Mouse (Mus musculus): ENCODE results near the gene Thop1. TPM values are rescaled to one million over a fixed set of nuclear protein-coding genes. Genes with fewer than 3 reads are reported as not detected.
"Not testable (repeated sequence)": the region's sequence is repeated elsewhere in the genome, so short reads cannot be mapped to it uniquely, and the experiment has no call there.

Gene Thop1
- 10 to 100 TPM; 11.5 to 14.9 TPM for total RNA-seq (2021)

DNA sequence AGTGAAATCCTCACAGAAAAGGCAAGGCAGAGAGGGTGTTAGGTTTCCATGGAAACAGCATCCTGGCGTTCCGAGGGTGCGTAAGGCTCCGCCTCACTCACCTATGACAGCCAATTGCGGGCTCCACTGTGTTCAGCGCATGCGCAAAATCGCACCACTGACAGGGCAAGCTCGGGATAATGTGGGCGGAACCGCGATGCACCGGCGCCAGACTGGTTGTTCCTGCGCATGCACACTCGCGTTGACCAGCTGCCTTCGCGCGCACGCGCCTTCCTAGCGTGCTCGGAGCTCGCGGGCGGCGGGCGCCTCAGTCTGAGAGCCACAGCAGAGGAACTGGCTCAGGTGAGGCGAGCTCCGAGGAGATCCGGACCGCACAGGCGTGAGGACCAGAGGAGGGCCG lies at the start of gene Thop1:
Gene Thop1 (plus strand): TSS at position 200 of the 400 bp plus-strand sequence.
- intact Hi-C loops (cut with DNase I): no loop called here
- DNase-seq: peak; percentile 98

DNA sequence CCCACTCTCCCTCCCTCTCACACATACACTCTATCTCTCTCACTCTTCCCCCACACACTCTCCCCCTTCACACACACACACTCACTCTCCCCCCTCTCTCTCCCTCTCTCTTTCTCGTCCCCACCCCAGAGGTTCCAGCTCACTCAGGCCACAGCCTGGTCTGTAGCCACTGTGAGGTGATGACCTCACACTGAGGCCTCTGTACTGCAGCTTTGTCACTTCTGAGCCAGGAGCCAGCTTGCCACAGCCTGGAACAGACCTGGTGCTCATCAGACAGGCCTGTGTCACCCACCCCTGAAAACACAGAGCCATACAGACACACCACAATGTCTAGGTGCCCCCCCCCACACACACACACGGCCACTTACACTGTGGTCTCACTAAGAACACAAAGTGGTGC lies 49.6 kb upstream of the Thop1 start:
- intact Hi-C loops (cut with DNase I): no loop called here
- no peak for DNase-seq

DNA sequence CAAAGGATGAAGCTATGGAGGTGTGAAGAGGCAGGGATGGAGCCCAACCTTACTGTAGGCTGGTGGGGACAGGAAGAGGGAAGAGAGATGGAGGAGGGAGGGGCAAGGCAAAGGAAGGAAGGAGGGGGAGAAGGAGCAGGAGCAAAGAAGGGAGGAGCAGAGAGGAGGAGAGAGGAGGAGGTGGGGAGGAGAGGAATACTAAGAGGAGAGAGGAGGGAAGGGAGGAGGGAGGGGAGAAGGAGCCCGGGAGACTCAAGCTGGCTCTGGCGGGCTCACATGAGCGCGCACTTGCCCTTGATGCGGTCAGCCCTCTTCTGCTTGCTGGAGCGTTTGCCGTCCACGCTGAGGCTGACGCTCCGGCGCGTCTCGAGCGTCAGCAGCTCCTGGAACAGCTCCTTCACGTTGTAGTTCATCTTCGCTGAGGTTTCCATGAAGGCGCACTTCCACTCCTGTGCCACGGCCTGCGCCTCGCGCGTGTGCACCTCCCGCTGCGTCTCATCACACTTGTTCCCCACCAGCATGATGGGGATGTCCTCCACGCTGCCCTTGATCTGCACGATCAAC lies 48.2 kb upstream of the Thop1 start:
- intact Hi-C loops (cut with DNase I): no loop called here
- no peak for DNase-seq

DNA sequence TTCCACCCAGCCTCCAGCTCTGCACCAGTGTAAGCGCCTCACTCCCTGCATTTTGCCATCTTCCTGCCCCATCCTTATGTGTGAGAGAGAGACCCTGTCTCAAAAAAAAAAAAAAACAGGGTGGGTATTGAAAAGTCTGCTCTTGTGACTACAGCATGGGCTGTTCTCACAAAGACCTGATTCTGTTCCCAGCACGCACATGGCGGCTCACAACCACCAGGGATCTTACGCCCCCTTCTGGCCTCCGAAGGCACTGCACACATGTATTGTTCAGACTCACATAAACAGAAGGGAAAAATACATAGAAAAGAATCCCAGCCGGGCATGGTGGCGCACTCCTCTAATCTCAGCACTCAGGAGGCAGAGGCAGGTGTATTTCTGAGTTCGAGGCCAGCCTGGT lies 47.1 kb upstream of the Thop1 start:
- intact Hi-C loops (cut with DNase I): no loop called here
- DNase-seq: no peak

DNA sequence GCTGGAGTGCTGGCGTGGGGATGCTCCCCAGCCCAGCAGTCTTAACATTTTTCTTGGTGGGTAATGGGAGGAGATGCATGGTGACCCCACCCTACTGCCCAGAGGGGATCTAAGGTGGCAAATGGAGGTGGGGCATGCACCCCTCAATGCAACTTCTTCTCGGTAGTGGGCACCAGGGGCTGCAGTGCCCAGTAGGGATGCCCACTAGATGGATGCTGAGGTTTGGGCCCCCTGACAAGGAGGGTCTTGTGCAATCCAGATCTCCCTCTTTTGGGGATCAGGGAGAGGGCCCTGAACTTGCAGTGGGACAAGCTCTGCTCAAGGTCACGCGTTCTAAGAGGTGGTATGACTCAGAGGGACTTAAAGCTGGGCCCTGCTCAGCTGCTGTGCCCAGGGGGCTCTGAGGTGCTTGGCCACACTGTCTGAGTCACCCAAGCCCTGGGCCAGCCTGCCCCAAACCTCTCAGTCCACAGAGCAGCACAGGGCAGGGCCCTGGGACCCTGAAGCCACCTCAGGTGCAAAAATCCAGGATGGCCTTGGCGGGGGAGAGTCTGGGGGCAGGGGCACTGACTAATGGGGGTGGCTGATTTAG lies 45.4 kb upstream of the Thop1 start:
- DNase-seq: no peak
- intact Hi-C loops (cut with DNase I): no loop called here

DNA sequence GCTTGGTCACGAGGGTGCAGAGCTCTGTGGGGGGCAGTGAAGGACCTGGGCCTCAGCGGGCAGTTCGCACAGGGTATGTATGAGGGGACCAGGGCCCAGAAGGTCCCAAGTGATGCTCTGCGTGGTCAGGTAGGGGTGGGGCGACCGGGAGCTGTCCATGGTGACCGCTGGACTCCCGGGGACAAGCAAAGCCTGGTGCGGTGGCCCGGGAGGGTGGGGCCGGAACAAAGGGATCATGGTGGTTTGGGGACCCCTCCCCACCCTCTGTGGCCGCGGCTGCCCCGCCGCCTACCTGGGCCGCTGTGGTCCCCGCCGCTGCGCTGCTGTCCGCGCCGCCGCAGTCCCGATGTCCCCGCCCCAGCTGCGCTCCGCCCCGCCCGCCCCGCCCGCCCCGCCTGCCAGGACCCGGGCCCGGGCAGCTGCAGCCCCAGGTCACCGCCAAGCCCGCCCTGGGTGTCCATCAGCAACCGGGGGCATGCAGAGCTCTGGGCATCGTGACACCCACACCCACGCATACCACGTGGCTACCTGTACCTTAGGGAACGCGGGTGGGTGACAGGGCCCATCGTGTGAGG lies 44.7 kb upstream of the Thop1 start:
- DNase-seq: peak in 1 of 2 experiments; percentile 27
- intact Hi-C loops (cut with DNase I): no loop called here

DNA sequence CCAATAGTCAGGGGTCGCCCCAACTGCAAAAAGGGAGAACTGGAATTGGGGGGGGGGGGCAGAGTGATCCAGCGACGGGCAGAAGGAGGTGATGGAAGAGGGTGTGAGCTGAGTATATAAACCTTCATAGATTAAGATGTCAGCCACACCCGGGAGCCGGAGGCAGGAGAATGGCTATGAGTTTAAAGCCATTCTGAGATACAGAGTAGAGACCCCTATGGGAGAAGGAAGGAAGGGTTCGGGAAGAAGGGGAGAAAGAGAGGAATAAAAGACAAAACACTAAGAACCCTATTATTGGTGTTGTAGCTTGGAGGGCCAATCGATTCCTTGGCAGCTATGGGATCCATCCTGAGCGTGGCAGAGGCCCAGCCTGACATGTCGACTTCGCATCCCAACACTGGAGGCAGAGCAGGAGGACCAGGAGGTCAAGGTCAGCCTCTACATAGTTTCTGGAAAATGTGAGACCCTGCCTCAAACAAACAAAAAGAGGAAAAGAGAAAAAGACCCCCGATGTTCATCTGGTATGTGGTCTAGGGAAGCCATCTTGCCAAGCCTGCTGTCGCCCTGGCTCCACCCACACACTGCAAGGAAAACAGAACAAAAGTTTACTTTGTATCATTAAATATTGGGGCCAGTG lies 44.1 kb upstream of the Thop1 start, which contains the start of gene Diras1:
Gene Diras1 (minus strand): TSS at position 24 of the 637 bp plus-strand sequence.
- DNase-seq: no peak
- intact Hi-C loops (cut with DNase I): no loop called here

DNA sequence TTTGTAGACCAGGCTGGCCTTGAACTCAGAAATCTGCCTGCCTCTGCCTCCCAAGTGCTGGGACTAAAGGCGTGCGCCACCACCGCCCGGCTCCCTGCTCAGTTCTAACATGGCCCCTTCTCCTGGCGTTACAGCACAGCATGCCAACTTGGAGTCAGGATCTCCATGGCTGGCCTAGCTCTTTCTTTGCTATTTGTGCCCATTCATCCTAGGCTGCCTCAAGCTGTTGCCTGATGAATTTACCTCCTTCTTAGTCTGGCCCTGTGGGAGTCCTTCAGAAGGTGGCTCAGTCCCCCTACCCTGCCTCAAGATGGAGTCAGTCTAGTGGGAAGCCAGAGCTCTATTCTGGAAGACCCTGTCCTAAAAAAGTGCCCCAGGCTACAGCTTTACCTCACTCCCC lies 43.0 kb upstream of the Thop1 start:
- intact Hi-C loops (cut with DNase I): no loop called here
- DNase-seq: no peak

DNA sequence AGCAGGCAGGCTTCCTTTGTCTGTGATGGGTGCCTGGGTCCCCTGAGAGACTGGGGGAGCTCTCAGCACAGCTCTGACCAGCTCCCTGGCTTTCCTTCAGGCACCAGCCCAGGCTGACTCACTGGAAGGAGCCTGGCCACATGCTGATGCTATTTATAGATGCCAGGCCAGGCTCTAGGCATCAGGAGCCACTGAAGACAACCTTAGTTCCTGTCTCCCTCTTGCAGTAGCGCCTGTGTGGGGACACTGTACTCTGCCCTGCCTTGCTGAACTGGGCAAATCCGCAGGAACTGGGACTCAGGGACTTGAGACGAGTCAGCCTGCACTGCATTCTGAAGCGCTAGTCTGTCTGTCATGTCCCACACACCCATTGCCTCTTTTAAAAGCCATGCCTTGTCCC lies 42.5 kb upstream of the Thop1 start:
- intact Hi-C loops (cut with DNase I): no loop called here
- DNase-seq: peak; percentile 39 to 59

DNA sequence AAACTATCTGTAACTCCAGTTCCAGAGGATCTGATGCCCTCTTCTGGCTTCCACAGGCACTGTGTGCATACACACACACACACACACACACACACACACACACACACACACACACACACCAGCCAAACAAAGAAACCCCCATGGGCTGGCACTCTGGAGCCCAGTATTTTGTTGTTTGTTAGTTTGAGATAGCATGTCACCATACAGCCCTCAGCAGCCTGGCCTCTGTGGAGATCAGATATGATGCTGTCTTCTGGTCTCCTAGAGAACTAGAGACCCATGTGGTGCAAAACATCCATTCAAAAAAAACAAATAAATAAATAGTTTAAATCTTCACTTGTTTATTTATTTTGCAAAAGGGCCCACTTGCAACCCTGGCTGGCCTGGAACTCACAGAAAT lies 41.6 kb upstream of the Thop1 start:
- intact Hi-C loops (cut with DNase I): no loop called here
- no peak for DNase-seq

DNA sequence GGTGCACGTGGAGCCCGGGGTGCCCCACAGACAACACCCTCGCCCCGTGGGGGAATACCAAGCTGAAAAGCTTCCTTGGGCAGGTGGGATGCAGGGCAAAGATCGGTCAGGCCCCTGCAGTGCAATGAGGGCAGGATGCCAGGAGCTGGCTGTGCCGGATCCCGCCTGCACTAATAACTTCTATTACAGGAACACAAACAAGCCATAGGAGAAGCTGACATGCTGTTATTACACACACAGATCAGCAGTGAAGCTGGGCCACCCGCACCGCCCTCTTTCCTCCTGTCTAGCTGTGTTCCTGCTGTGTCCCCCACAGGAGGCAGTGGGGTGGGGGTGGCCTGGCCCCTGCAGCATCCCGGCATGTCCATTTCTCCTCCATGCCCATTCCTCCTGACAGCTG lies 40.8 kb upstream of the Thop1 start:
- DNase-seq: no peak
- intact Hi-C loops (cut with DNase I): no loop called here

DNA sequence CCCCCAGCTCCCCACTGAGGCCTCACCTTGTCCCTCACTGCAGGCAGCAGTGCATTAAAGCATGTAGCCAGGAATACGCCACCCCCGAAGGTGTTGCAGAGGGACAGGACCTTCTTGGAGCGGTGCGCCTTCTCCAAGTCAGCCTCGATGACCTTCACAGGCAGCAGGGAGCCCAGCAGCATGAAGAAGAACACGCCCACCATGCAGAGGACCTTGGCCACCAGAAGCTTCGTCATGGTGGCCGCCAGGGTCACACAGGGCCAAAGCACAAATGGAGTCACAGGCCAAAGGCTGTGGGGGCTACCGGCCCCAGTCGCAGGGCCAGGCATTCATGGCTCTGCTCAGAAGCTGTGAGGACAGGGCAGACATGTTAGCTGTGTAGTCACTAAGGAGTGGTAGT lies 36.2 kb upstream of the Thop1 start:
- no peak for DNase-seq
- intact Hi-C loops (cut with DNase I): no loop called here

DNA sequence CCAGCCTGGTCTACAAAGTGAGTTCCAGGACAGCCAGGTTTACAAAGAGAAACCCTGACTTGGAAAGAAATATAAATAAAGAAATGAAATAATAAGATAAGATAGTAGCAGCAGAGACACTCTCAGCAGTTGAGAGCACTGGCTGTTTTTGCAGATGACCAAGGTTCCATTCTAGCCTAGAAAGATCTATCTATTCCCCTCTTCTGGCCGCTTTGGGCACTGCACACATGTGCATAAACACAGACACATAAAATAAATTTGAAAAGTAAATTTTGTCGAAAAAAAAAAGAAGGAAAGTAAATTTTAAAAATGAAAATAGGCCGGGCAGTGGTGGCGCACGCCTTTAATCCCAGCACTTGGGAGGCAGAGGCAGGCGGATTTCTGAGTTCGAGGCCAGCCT lies 33.6 kb upstream of the Thop1 start:
- peak in 1 of 2 experiments; percentile 30 for DNase-seq
- intact Hi-C loops (cut with DNase I): no loop called here

DNA sequence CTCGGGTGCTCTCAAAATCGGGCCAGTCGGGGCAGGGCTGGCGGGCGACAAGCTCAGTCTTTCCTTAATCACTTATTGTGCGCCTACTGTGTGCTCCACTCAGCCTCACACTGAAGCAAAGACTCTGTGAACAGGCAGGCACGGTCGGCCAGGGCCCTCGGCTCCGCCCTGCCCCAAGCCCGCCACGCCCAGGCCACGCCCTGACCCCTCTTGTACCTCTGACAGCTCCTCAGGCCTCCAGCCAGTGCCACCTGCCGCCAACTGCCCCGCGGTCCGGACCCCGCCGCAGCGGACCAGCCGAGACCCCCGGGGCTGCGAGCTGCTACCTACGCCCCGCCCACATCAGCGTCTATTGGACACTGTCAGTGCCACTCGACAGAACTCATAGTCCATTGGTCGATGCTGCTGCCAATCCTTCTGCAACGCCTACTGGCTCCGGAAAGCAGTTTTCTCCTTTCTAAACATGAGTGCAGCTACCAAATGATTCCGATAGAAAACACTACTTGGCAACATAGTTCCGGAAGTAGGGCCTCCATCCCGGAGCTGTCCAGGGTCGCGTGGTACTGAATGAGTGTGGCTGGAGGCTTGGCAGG lies 32.8 kb upstream of the Thop1 start, which contains the start of gene Slc39a3:
Gene Slc39a3 (minus strand): TSS at position 439 of the 593 bp plus-strand sequence.
- peak; percentile 99 to 100 for DNase-seq
- intact Hi-C loops (cut with DNase I): no loop called here

DNA sequence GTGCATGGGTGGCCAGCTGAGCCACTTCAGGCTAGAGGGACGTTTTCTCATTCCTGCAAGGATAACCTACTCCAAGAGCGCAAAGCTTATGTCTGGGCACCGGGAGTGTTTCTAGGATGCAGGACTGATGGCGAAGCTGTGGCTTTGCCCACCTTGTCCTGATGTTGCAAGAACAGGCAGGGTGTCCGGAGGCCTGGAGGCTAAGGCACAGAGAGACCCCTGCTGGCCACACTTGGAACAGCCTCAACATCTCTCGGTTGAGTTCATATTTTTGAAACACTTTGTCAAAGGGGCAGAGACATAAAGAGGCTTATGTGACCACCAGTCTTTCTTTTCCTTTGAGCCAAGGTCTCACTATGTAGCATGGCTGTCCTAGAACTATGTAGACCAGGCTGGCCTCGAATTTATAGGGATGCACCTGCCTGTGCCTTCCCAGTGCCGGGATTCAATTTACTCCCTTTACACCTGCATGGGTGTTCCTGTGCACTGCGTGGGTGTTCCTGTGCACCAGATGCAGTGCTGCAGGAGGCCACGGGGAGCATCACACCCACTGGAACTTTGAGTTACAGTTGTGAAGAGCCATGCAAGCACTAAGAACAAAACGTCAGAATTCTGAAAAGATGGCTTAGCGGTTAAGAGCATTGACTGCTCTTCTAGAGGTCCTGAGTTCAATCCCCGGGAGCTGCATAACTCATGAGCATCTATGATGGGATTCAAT lies 28.2 kb upstream of the Thop1 start:
- peak; percentile 72 to 83 for DNase-seq
- intact Hi-C loops (cut with DNase I): loop anchor here (1.0 to 2.0 kb wide), 2 partner anchors 25 to 41 kb away; no protein-coding TSS in a partner anchor

DNA sequence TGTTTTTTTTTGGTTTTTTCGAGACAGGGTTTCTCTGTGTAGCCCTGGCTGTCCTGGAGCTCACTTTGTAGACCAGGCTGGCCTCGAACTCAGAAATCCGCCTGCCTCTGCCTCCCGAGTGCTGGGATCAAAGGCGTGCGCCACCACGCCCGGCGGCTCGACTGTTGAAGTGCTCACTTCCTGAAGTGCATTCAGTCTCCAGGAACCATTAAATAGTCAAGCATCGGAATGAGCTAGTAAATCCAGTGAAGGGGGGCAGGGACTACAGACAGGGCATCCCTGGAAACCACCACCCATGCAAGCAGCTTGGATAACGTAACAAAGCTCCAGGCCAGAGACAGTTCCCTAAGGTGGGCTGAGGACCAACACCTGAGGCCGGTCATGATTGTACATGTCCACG lies 24.6 kb upstream of the Thop1 start:
- DNase-seq; intact Hi-C loops (cut with DNase I): not testable (repeated sequence)

DNA sequence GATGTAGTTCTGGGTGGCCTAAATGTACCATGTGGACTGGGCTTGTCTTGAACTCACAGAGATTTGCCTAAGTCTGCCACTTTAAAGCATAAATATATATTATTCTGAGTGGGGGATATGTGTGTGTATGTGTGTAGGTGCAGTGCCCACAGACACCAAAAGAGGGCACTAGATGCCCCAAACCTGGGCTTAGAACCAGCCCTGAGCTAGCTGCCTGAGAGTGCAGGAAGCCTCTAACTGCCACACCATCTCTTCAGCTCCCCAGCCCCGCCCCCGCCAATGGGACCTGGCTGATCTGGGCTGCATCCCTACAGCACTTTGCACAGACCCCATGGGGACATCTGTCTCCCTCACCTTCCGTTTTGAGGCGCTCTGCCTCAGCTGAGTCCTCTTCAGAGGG lies 19.2 kb upstream of the Thop1 start:
- intact Hi-C loops (cut with DNase I): no loop called here
- DNase-seq: no peak

DNA sequence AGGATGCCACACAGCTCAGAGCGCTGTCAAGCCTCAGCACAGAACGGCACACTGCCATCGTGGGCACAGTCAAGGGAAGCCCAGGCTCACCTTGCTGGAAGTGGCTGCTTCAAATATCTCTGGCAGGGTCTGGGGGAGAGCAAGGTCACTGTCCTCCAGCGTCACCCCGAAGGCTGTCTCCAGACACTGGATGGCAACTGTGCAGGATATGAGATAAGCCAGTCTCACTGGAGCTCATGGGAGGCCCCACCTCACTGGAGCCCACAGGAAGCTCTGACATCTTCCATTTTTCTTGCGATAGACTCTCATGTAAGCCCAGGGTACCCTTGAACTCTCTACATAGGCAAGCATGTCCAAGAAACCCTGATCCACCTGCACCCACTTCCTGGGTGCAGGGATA lies 18.7 kb upstream of the Thop1 start:
- DNase-seq: no peak
- intact Hi-C loops (cut with DNase I): no loop called here

DNA sequence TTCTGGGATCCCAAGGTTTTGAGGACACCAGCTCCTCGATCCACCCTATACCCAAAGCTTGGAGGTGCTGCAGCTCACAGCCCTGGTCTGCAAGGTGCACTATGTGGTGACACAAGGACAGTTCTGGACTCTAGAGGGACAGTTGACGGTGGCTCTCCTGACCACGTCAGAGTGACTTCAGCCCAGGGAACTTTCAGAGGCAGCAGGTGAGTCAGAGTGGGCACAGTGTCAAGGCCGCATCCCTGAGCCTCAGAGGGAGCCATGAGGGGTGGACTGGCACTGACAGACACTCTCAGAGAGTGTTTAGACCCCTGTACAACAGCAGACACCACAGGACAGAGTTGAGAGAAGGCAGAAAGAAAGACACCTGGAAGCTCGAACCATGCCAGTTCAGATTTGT lies 17.3 kb upstream of the Thop1 start:
- intact Hi-C loops (cut with DNase I): no loop called here
- DNase-seq: no peak

DNA sequence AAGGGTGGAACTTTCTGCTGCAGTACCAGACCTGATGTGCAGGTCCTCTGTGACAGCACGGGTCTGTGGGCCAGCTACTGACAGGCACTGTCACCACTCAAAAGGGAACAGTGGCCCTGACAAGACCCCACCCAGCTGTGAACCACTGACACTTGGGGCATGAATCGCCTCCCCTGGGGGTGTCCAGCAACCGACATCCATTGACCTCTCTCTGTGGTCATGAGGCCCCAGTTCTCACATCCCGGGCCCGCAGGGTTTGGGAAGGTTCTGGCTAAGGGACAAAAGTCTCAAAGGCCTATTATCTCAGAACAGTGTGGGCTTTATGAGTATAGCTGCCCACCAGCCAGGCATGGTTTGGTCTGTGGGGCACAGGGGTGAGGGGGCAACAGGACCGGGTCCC lies 14.7 kb upstream of the Thop1 start:
- intact Hi-C loops (cut with DNase I): no loop called here
- DNase-seq: no peak

DNA sequence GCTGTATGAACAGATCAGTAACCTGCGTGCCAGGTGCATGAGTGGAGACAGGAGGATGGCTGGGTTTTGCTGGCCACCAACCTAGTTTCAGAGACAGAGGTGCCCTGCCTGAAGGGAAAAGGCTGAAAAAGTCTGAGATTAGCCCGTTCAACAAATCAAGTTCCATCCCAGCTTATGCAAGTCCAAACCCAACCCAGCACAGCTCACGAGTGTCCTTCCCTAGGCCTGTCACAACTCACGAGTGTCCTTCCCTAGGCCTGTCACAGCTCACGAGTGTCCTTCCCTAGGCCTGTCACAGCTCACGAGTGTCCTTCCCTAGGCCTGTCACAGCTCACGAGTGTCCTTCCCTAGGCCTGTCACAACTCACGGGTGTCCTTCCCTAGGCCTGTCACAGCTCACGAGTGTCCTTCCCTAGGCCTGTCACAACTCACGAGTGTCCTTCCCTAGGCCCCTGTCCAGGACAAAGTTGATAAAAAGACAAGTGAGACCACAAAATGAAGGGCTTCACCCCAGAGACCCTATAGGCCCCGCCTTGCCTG lies 14.0 kb upstream of the Thop1 start:
- intact Hi-C loops (cut with DNase I); DNase-seq: not testable (repeated sequence)

Measured in heart, postnatal 10 days (tissue).